Mouse (Mus musculus): ENCODE data around the gene Kcnh1. TPM values are rescaled to one million over a fixed set of nuclear protein-coding genes. Genes with fewer than 3 reads are reported as not detected.

The Kcnh1 gene
- total RNA-seq (2022) = 10 to 100 TPM; 61.1 to 73.6 (median 64.3) TPM

GRCm38 (mm10) chr1:192190508-192191321 lies at the start of gene Kcnh1:
Gene Kcnh1 (plus strand): TSS chr1:192190774.
- peak; percentile 90 to 92 for DNase-seq (ENCODE audit: low spot score in 2 of 2)

DNA sequence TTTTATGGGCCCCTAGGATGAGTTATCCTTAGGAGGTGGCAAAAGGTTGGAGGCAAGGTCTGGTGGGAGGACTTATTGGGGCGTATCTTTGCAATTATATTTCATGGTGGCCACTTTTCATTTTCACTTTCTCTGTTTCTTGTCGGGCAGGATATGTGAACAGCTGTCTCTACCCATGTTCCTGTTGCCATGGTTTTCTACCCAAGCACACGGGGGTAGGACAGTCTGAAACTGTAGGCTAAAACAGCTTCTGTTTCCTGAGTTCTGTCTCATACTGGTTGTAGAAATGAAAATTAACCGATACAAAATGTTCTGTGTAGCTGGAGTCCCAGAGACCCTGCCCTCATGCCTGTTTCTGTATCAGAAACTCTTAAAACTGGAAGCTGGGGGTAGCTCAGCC lies 39.4 kb upstream of the Kcnh1 start:
- no peak for DNase-seq (ENCODE audit: low spot score in 2 of 2)

DNA sequence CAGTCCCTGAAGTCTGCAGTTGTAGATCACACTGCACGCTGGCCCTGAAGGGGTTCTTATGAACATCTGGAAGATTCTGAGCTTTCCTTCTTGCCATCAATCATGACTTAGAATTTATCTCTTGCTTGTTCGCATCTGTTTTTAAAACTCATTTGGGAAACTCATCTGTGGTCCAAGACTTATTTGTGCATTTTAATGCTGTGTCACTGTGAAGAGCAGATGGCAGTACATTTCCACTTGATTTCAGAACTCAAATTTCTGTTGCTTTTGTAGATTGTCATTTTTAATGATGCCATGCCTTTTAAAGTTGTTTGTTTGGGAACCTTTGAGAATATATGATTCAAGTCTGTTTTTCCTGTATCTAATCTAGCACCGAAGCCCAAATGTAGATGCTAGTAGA lies 19.1 kb upstream of the Kcnh1 start:
- no peak for DNase-seq (ENCODE audit: low spot score in 2 of 2)

GRCm38 (mm10) chr1:192179877-192180276 lies 10.7 kb upstream of the Kcnh1 start:
- DNase-seq (ENCODE audit: low spot score in 2 of 2) = no peak

GRCm38 (mm10) chr1:192181696-192182257 lies 8.8 kb upstream of the Kcnh1 start:
- no peak for DNase-seq (ENCODE audit: low spot score in 2 of 2)

- no peak for DNase-seq (ENCODE audit: low spot score in 2 of 2)
Observed at GRCm38 (mm10) chr1:192189056-192189455, 1.5 kb upstream of the Kcnh1 start.

- no peak for DNase-seq (ENCODE audit: low spot score in 2 of 2)
Observed at GRCm38 (mm10) chr1:192189771-192190170, 803 bp upstream of the Kcnh1 start.

DNA sequence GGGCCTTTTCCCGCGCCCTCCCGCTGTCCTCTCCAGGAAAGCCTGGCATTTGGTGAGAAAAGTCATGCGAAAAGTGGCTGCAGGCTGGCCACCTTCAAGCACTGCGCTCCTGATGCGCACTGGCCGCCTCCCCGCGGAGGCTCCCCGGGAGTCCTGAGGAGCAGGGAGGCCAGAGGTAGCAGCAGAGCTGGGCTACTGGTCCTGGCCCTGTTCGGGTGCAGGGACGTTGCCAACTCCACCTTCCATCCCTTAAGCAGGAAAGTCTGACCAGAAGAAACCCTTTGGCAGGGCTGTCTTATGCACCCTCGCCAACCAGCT lies 707 bp downstream of the Kcnh1 start:
- no peak for DNase-seq (ENCODE audit: low spot score in 2 of 2)

- no peak for DNase-seq (ENCODE audit: low spot score in 2 of 2)
Observed at GRCm38 (mm10) chr1:192191859-192192258, 1.3 kb downstream of the Kcnh1 start.

- no peak for DNase-seq (ENCODE audit: low spot score in 2 of 2)
Observed at GRCm38 (mm10) chr1:192192710-192193109, 2.1 kb downstream of the Kcnh1 start.

DNA sequence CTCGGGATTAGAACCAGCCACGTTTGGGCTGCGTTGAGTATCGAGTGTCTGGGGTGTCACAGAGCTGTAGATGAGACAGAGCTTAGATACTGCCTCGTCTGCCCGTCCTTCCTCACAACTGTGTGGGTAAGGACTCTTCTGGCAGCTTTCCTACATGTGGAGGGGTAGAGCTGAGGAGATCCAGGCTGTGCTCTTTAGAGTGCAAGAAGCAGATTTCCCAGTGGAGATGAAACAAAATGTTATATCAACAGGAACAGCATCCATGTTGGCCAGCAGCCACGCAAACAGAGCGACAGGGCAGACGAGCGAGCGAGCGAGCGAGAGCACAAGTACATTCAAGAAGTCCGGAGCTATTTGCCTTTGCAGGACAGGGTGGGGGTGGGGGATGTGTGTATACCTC lies 3.1 kb downstream of the Kcnh1 start:
- peak in 1 of 2 experiments; percentile 44 for DNase-seq (ENCODE audit: low spot score in 2 of 2)

DNA sequence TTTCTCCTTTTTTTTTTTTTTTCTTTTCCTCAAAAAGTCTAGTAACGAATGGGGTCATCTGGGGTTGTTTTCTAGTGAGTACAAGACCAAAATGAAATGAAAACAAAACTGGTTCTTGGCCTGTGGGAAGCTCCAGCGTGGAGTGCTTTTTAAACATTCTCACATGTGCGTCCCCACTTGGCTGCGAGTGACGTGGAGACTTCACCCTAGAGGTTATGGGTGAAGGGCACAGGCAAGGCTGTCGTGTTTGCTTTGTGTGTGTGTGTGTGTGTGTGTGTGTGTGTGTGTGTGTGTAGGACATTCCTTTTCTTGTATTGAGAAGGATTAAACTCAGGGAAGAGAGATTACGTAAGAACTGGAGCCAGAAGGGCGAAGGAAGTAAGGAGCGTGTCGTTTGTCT lies 6.9 kb downstream of the Kcnh1 start:
- no peak for DNase-seq (ENCODE audit: low spot score in 2 of 2)

DNA sequence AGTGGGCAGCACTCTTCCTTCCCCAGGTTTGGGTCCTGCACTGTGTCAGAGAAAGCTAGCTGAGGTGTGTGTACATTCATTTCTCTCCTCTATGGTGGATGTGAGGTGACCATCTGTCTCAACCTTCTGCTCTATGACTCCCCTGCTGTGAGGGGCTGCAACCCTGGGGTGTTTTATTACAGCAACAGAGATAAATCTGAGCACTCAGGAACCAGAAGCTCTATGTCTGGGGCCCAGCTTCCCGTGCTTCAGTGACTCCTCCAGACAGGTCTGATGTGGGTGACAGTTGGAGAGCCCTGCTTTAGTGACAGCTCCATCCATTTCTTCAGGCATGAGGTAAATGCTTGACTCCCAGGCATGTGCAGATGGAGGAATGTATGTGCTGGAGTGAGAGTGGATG lies 12.4 kb downstream of the Kcnh1 start:
- DNase-seq (ENCODE audit: low spot score in 2 of 2) = no peak

DNA sequence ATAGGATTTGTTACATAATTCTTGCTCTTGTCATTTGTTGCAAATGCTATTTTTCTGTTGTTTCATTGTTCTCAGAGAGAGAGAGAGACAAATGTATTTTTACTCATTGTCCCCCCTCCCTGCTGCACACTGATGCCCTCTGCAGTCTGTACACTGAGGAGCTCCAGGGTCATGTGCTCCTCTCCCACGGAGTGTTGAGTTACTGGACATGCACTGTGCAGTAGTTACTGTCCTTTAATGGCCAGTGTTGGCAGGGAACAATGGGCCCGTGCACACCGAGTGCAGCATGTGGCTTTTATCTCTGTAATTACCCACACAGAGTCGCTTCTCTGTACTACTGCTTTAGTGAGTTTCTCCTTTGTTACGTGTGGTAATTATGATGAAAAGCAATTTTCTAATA lies 17.4 kb downstream of the Kcnh1 start:
- DNase-seq (ENCODE audit: low spot score in 2 of 2) = no peak

DNA sequence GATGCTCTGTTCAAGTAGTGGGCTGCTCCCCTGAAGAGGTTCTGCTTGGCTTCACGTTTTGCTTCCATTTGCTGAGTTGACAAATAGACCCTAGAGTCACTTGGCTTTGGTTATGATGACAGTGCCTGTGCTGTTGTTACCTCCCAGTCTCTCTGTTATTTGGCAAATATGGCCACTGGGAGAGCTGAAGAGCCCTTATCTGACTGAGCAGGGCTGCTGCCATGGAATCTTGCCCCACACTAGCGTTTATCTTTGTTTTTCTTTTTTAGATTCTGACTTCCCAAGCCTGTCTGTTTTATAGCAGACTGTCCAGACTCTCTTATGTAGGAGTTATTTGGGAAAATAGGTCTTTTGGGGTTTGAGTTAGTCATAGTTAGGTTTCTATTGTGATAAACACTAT lies 21.9 kb downstream of the Kcnh1 start:
- no peak for DNase-seq (ENCODE audit: low spot score in 2 of 2)

DNA sequence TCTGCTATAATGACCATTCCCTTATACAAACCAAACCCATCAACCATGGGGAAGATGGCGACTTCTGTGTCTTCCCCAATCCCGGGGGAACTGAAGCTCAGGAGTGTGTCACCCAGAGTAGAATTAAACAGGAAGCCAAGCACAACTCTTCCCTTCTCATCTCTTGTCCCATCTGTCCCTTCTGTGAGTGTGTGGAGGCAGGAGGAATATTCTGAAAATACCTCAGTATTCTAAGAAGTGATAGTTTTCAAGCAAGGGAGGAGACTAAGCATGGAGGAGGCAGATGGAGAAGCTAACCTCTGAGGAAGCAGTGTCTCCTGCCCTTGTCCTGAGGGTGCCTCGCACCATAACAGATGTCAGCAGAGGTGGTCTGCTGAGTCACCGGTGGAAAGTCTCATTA lies 24.1 kb downstream of the Kcnh1 start:
- no peak for DNase-seq (ENCODE audit: low spot score in 2 of 2)

- DNase-seq (ENCODE audit: low spot score in 2 of 2) = no peak
Observed at GRCm38 (mm10) chr1:192220156-192220555, 29.6 kb downstream of the Kcnh1 start.

GRCm38 (mm10) chr1:192224161-192224560 lies 33.6 kb downstream of the Kcnh1 start:
- no peak for DNase-seq (ENCODE audit: low spot score in 2 of 2)

DNA sequence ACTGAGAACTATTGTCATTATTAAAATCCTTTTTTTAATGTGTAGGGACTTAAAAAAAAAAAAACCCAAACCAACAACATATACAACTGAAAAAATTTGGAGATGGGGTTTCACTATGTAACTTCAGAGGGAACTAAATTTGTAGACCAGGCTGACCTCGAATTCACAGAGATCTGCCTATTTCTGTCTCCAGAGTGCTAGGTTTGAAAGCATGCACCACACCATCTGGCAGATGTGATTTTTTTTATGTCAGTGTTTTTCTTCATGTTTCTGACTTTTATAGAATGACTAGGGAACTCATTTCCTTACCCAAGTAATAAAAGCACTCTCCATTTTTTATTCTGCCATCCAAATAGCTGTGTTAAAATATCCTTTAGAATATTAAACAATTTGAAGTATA lies 42.1 kb downstream of the Kcnh1 start:
- DNase-seq (ENCODE audit: low spot score in 2 of 2) = no peak

GRCm38 (mm10) chr1:192246836-192247235 lies 56.3 kb downstream of the Kcnh1 start:
- DNase-seq (ENCODE audit: low spot score in 2 of 2) = no peak

GRCm38 (mm10) chr1:192259146-192259545 lies 68.6 kb downstream of the Kcnh1 start:
- no peak for DNase-seq (ENCODE audit: low spot score in 2 of 2)

DNA sequence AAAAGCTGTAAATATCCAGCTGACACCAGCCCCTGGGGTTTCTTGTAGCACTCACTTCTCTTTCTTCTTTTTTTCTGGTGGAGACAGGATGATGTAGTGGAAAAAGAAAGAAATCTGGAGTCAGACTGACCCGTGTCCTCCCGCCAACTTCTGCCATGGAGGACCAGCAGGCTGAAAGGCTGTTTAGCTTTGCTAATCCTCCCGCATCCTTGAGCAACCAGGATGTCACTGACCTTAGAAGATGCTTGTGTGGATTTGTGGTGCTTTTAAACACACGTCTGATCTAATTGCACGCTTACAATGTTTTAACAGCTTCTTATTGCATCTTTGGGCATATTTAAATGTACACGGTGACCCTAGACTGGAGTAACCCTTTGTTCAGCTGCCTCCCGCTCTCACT lies 69.0 kb downstream of the Kcnh1 start:
- DNase-seq (ENCODE audit: low spot score in 2 of 2) = no peak

- DNase-seq (ENCODE audit: low spot score in 2 of 2) = no peak
Observed at GRCm38 (mm10) chr1:192265704-192266103, 75.1 kb downstream of the Kcnh1 start.
